Mouse (Mus musculus): ENCODE data around the gene Zan. TPM values are rescaled to one million over a fixed set of nuclear protein-coding genes. Genes with fewer than 3 reads are reported as not detected.

The Zan gene
- polyA plus RNA-seq, 2 experiments, result 0.06 to 0.19 TPM

DNA sequence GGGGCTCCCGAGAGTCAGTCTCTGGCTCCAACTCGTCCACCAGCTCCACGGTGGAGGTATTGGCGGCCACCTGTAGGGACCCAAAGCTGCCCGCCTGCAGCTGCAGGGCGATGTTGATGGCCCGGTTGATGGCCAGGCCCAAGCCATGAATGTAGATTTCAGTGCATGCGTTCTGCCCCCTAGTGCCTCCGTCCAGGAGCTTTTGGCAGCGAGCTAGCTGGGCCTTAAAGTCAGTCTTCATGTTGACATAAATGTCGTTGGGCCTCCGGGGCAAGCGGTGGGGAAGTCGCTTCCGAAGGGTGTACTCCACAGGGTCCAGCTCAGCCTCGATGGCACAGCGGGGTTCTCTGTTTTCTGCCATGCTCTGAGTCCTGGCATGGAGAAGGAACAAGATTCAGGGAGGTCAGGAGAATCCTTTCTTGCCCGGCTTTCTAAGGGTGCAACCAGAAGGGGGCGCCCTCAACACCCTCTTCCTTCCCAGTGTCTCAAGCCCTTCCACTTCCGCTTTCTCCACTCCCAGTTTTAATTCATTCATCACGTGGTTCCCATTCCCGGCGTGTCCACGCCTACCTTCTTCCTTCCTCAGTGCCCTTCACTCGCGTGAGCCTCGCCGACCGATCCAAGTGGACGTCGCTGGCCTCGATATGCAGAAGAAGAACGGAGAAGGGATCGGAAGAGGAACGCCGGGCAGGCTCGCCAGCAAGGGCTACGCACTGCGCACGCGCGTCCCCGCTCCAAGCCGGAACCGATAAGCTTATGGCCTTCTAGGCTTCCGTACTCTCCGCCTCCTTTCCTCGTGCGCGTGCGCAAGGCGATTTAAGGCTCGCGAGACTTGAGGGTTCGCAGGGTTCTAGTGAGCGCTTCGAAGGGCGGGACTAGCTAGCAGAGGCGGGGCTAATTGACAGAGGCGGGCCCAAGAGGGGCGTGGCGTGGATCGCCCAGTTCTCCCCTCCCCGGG is 25.1 kb upstream of the Zan start, which contains the start of gene Pop7:
Gene Pop7, minus strand, starts transcription at position 810 of the 958 bp plus-strand sequence.
- ATAC-seq (ENCODE audit: insufficient read depth) (peak; percentile 91), DNase-seq (ENCODE audit: low read depth in 3 of 3, low spot score in 3 of 3) (peak; percentile 98 to 100 (median 99))
- TF ChIP-seq EP300 (IDR thresholded peaks at IDR 0.05; ENCODE audit: low read depth), result peak; percentile 68
- peak; percentile 94 for TF ChIP-seq CTCF (IDR thresholded peaks at IDR 0.05; ENCODE audit: low read depth)
- Histone ChIP-seq H3K27me3 (ENCODE audit: control insufficient read depth, insufficient read depth, low read length) (no peaks in the 10 kb centered on the region), H3K27ac (peak within 1 kb of the TSS; percentile 75), H3K9me3 (ENCODE audit: control insufficient read depth, low read length) (no peaks in the 10 kb centered on the region), H3K36me3 (replicated peaks; ENCODE audit: control insufficient read depth, insufficient read depth, low read depth) (no peaks in the 10 kb centered on the region), H3K4me2 (ENCODE audit: low read depth) (peak within 1 kb of the TSS; percentile 72), H3K4me1 (replicated peaks; ENCODE audit: control insufficient read depth in 2 of 2, insufficient read depth in 2 of 2, low read length in 1 of 2) (peaks cover 16 to 17% of the 10 kb centered on the region in 2 experiments), H3K9ac (replicated peaks) (peak within 1 kb of the TSS; percentile 78), H3K4me3 (ENCODE audit: insufficient read depth in 1 of 2, low read depth in 2 of 2, low read length in 2 of 2) (peak within 1 kb of the TSS; percentile 63 to 70)
- under 1% methylated on average over 64 of the region's 64 CpGs for WGBS (ENCODE audit: insufficient replicate concordance)

- WGBS (ENCODE audit: insufficient replicate concordance), result 83% methylated on average over 7 of the region's 7 CpGs
- no peaks in the 10 kb centered on the region for H3K9me3 ChIP-seq (ENCODE audit: control insufficient read depth, low read length)
- H3K36me3 ChIP-seq (replicated peaks; ENCODE audit: control insufficient read depth, insufficient read depth, low read depth), result no peaks in the 10 kb centered on the region
- H3K9ac ChIP-seq (replicated peaks), result no peak overlapping the region
- peaks cover 16 to 17% of the 10 kb centered on the region in 2 experiments for H3K4me1 ChIP-seq (replicated peaks; ENCODE audit: control insufficient read depth in 2 of 2, insufficient read depth in 2 of 2, low read length in 1 of 2)
- no peak for TF ChIP-seq EP300 (IDR thresholded peaks at IDR 0.05; ENCODE audit: low read depth)
- TF ChIP-seq CTCF (IDR thresholded peaks at IDR 0.05; ENCODE audit: low read depth), result no peak
- H3K27ac ChIP-seq, result no peak overlapping the region
- H3K4me3 ChIP-seq (ENCODE audit: insufficient read depth in 1 of 2, low read depth in 2 of 2, low read length in 2 of 2), result no peak overlapping the region
- H3K27me3 ChIP-seq (ENCODE audit: control insufficient read depth, insufficient read depth, low read length), result no peaks in the 10 kb centered on the region
- DNase-seq (ENCODE audit: low read depth in 3 of 3, low spot score in 3 of 3), result no peak
- H3K4me2 ChIP-seq (ENCODE audit: low read depth), result no peak overlapping the region
- no peak for ATAC-seq (ENCODE audit: insufficient read depth)
Observed at GRCm38 (mm10) chr5:137500186-137500585, 23.3 kb upstream of the Zan start.

GRCm38 (mm10) chr5:137493831-137494230 is 17.0 kb upstream of the Zan start:
- TF ChIP-seq EP300 (IDR thresholded peaks at IDR 0.05; ENCODE audit: low read depth) (no peak), CTCF (IDR thresholded peaks at IDR 0.05; ENCODE audit: low read depth) (no peak)
- 75% methylated on average over 13 of the region's 13 CpGs for WGBS (ENCODE audit: insufficient replicate concordance)
- no peak for DNase-seq (ENCODE audit: low read depth in 3 of 3, low spot score in 3 of 3)
- H3K27ac ChIP-seq, result no peak overlapping the region
- no peak overlapping the region for H3K9ac ChIP-seq (replicated peaks)
- H3K4me3 ChIP-seq (ENCODE audit: insufficient read depth in 1 of 2, low read depth in 2 of 2, low read length in 2 of 2), result no peak overlapping the region
- no peaks in the 10 kb centered on the region for H3K4me1 ChIP-seq (replicated peaks; ENCODE audit: control insufficient read depth in 2 of 2, insufficient read depth in 2 of 2, low read length in 1 of 2)
- H3K4me2 ChIP-seq (ENCODE audit: low read depth), result no peak overlapping the region
- H3K36me3 ChIP-seq (replicated peaks; ENCODE audit: control insufficient read depth, insufficient read depth, low read depth), result no peaks in the 10 kb centered on the region
- no peak for ATAC-seq (ENCODE audit: insufficient read depth)
- H3K9me3 ChIP-seq (ENCODE audit: control insufficient read depth, low read length), result no peaks in the 10 kb centered on the region
- no peaks in the 10 kb centered on the region for H3K27me3 ChIP-seq (ENCODE audit: control insufficient read depth, insufficient read depth, low read length)

DNA sequence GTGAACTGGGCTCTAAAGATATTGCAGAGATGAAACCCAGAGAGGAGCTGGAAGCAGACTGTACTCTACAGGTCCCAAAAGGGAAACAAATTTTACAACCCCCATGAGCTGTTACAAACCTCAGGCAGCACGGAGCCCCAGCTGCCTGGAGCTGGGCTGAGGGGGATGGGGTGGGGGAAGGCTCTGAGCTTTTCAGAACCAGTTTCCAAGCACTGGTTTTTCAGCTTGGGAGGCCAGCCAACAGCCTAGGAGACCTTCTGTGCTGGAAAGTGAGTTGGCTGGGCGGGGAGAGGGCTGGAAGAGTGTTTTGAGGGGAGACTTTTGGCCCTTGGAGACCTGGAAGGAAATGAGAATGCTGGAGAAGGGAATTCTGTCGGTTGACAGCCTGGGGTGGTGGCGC is 14.7 kb upstream of the Zan start:
- WGBS (ENCODE audit: insufficient replicate concordance), result 38% methylated on average over 4 of the region's 4 CpGs
- Histone ChIP-seq H3K9ac (replicated peaks) (no peak overlapping the region), H3K27me3 (ENCODE audit: control insufficient read depth, insufficient read depth, low read length) (no peaks in the 10 kb centered on the region; the same call in 1 of the 2 replicates), H3K36me3 (replicated peaks; ENCODE audit: control insufficient read depth, insufficient read depth, low read depth) (no peaks in the 10 kb centered on the region), H3K9me3 (ENCODE audit: control insufficient read depth, low read length) (no peaks in the 10 kb centered on the region), H3K4me2 (ENCODE audit: low read depth) (no peak overlapping the region), H3K27ac (no peak overlapping the region), H3K4me3 (ENCODE audit: insufficient read depth in 1 of 2, low read depth in 2 of 2, low read length in 2 of 2) (no peak overlapping the region), H3K4me1 (replicated peaks; ENCODE audit: control insufficient read depth in 2 of 2, insufficient read depth in 2 of 2, low read length in 1 of 2) (no peaks in the 10 kb centered on the region)
- no peak for ATAC-seq (ENCODE audit: insufficient read depth)
- DNase-seq (ENCODE audit: low read depth in 3 of 3, low spot score in 3 of 3), result no peak
- TF ChIP-seq CTCF (IDR thresholded peaks at IDR 0.05; ENCODE audit: low read depth) (no peak), EP300 (IDR thresholded peaks at IDR 0.05; ENCODE audit: low read depth) (no peak)

DNA sequence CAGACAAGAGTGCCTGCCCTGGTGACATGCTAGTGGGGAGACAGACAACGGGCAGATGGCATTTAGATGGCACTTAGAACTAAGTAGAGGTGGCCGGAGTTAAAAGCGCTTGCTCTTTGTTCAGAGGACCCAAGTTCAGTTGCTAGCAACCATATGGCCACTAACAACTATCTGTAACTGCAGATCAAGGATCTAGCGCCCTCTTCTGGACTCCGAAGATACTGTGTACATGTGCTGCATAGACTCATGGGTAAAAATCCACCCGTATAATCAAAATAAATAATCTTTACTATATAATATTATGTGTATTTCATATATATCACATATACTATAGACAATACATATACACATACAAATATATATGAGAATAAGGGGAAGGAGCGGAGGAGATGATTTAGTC is 10.8 kb upstream of the Zan start:
- TF ChIP-seq CTCF (IDR thresholded peaks at IDR 0.05; ENCODE audit: low read depth) (peak; percentile 28; the same call in 1 of the 2 replicates), EP300 (IDR thresholded peaks at IDR 0.05; ENCODE audit: low read depth) (no peak)
- Histone ChIP-seq H3K27me3 (ENCODE audit: control insufficient read depth, insufficient read depth, low read length) (peaks cover 12% of the 10 kb centered on the region), H3K9ac (replicated peaks) (no peak overlapping the region), H3K4me1 (replicated peaks; ENCODE audit: control insufficient read depth in 2 of 2, insufficient read depth in 2 of 2, low read length in 1 of 2) (no peaks in the 10 kb centered on the region), H3K4me3 (ENCODE audit: insufficient read depth in 1 of 2, low read depth in 2 of 2, low read length in 2 of 2) (no peak overlapping the region), H3K4me2 (ENCODE audit: low read depth) (no peak overlapping the region), H3K27ac (no peak overlapping the region), H3K9me3 (ENCODE audit: control insufficient read depth, low read length) (no peaks in the 10 kb centered on the region), H3K36me3 (replicated peaks; ENCODE audit: control insufficient read depth, insufficient read depth, low read depth) (no peaks in the 10 kb centered on the region)
- ATAC-seq (ENCODE audit: insufficient read depth) (no peak), DNase-seq (ENCODE audit: low read depth in 3 of 3, low spot score in 3 of 3) (no peak)
- 72% methylated on average over 7 of the region's 7 CpGs for WGBS (ENCODE audit: insufficient replicate concordance)

All from liver, embryonic 14.5 days (tissue).